Mouse (Mus musculus) midbrain, embryonic 16.5 days (tissue): ENCODE data around the gene AI597479. TPM values are rescaled to one million over a fixed set of nuclear protein-coding genes. Genes with fewer than 3 reads are reported as not detected.

Experiments
- ATAC-seq: fragments of 200-750 bp; cut with Nextera tagmentation; 2 replicates; pipeline ENCODE4 v1.8.0; 2017; ENCODE audit warnings: moderate TSS enrichment
- H3K27ac ChIP-seq: fragments of 300-500 bp; sonication (generic); 2 replicates; pipeline ENCODE4 v1.5.1; 2014; ENCODE audit warnings: mild to moderate bottlenecking, low read length, mixed read lengths
- H3K27me3 ChIP-seq: fragments of 300-500 bp; sonication (generic); 2 replicates; pipeline ENCODE4 v1.6.1; 2014; ENCODE audit warnings: low read depth, low read length, mixed read lengths; ENCODE audit not compliant: control insufficient read depth, insufficient read depth
- H3K36me3 ChIP-seq: fragments of 300-500 bp; sonication (generic); 2 replicates; pipeline ENCODE4 v1.6.1; 2014; ENCODE audit warnings: mild to moderate bottlenecking, low read length, moderate library complexity, mixed read lengths; ENCODE audit not compliant: control insufficient read depth, insufficient read depth
- H3K4me1 ChIP-seq: fragments of 300-500 bp; sonication (generic); 2 replicates; pipeline ENCODE4 v1.6.1; 2014; ENCODE audit warnings: mild to moderate bottlenecking, low read length, mixed read lengths; ENCODE audit not compliant: control insufficient read depth, insufficient read depth
- H3K4me2 ChIP-seq: fragments of 300-500 bp; sonication (generic); 2 replicates; pipeline ENCODE4 v1.6.1; 2014; ENCODE audit warnings: mild to moderate bottlenecking, low read length, mixed read lengths
- H3K4me3 ChIP-seq: fragments of 300-500 bp; sonication (generic); 2 replicates; pipeline ENCODE4 v1.5.1; 2014; ENCODE audit warnings: low read depth, mild to moderate bottlenecking, low read length, moderate library complexity, mixed read lengths
- H3K9ac ChIP-seq: fragments of 300-500 bp; sonication (generic); 2 replicates; pipeline ENCODE4 v1.6.1; 2014; ENCODE audit warnings: low read depth, low read length, mixed read lengths
- H3K9me3 ChIP-seq: fragments of 300-500 bp; sonication (generic); replicated peaks from 2 replicates; pipeline ENCODE4 v1.6.1; 2014; ENCODE audit warnings: mild to moderate bottlenecking, low read length, mixed read lengths; ENCODE audit not compliant: control insufficient read depth, poor library complexity, severe bottlenecking
- WGBS: fragments of 180-500 bp; shearing (Covaris S2); extraction: QIAGEN DNeasy Blood & Tissue Kit; methylation state at CpG from one replicate; pipeline ENCODE4 v1.1.7; 2014; 5-methylcytosine and 5-hydroxymethylcytosine counted together
- polyA plus RNA-seq: library from polyadenylated mRNA; unstranded; fragments of >200 nt; fragmentation: Nextera tagmentation; extraction: Ambion mirVana; gene quantifications from 2 replicates; pipeline ENCODE4 v1.2.1, GENCODE M21; 2015

AI597479 gene
- polyA plus RNA-seq, 1 experiment from 2014 or later = 57.5 TPM

- no peak for ATAC-seq
- Histone ChIP-seq H3K9me3 (no peaks in the 10 kb centered on the region), H3K36me3 (no peaks in the 10 kb centered on the region), H3K4me2 (peak overlapping the region; percentile 83), H3K9ac (no peak overlapping the region), H3K4me3 (0 out of 2 replicates have a peak overlapping the region, but pooled peaks have one; percentile 79), H3K4me1 (peaks cover 9% of the 10 kb centered on the region), H3K27ac (no peak overlapping the region), H3K27me3 (no peaks in the 10 kb centered on the region)
- WGBS = 92% methylated on average over 3 of the region's 3 CpGs
These were observed 63.9 kb downstream of the AI597479 start for GRCm38 (mm10) chr1:43162394-43162793.

GRCm38 (mm10) chr1:43163084-43163466, 64.6 kb downstream of the AI597479 start:
- peak; percentile 70 for ATAC-seq
- Histone ChIP-seq H3K9ac (peak overlapping the region; percentile 86), H3K27ac (peak overlapping the region; percentile 72), H3K4me3 (peak overlapping the region; percentile 79), H3K27me3 (no peaks in the 10 kb centered on the region), H3K36me3 (no peaks in the 10 kb centered on the region), H3K4me1 (peaks cover 9% of the 10 kb centered on the region), H3K9me3 (no peaks in the 10 kb centered on the region), H3K4me2 (peak overlapping the region; percentile 83)
- WGBS = 0% methylated on average over 5 of the region's 6 CpGs

- peak overlapping the region; percentile 79 for H3K4me3 ChIP-seq
- no peaks in the 10 kb centered on the region for H3K36me3 ChIP-seq
- H3K4me2 ChIP-seq = peak overlapping the region; percentile 83
- peak overlapping the region; percentile 72 for H3K27ac ChIP-seq
- WGBS = 5% methylated on average over 57 of the region's 61 CpGs
- H3K9ac ChIP-seq = peak overlapping the region; percentile 86
- peak; percentile 94 for ATAC-seq
- peaks cover 9% of the 10 kb centered on the region for H3K4me1 ChIP-seq
- H3K9me3 ChIP-seq = no peaks in the 10 kb centered on the region
- no peaks in the 10 kb centered on the region for H3K27me3 ChIP-seq
These were observed 65.2 kb downstream of the AI597479 start for GRCm38 (mm10) chr1:43163467-43164418.

GRCm38 (mm10) chr1:43164582-43164981, 66.1 kb downstream of the AI597479 start:
- no peaks in the 10 kb centered on the region for H3K36me3 ChIP-seq
- H3K4me1 ChIP-seq = peaks cover 9% of the 10 kb centered on the region
- no peak overlapping the region for H3K4me3 ChIP-seq
- no peaks in the 10 kb centered on the region for H3K27me3 ChIP-seq
- ATAC-seq = no peak
- no peak overlapping the region for H3K27ac ChIP-seq
- 97% methylated on average over 5 of the region's 5 CpGs for WGBS
- no peak overlapping the region for H3K4me2 ChIP-seq
- H3K9ac ChIP-seq = no peak overlapping the region
- H3K9me3 ChIP-seq = no peaks in the 10 kb centered on the region

Other genes starting within 250 kb of the AI597479 start
- gene Mrps9, start 247.5 kb upstream of the AI597479 start, polyA plus RNA-seq = 27.5 and 31.8 TPM in 2 replicates
- gene Gpr45, start 145.8 kb upstream of the AI597479 start, polyA plus RNA-seq = 15.0 and 16.6 TPM in 2 replicates
- gene Tgfbrap1, start 73 bp upstream of the AI597479 start, polyA plus RNA-seq = 17.6 and 17.8 TPM in 2 replicates
- gene Fhl2, start 98.3 kb downstream of the AI597479 start, polyA plus RNA-seq = 22.3 and 26.2 TPM in 2 replicates